Mouse (Mus musculus): ENCODE results near the gene Zfp872.
"Not testable (repeated sequence)": the region's sequence is repeated elsewhere in the genome, so short reads cannot be mapped to it uniquely, and the experiment has no call there.

The Zfp872 gene

GRCm38 (mm10) chr9:22169327-22169726 is 18.6 kb upstream of the Zfp872 start:
- no peak for DNase-seq (ENCODE audit: low spot score)

- DNase-seq (ENCODE audit: low spot score) = no peak
These were observed 15.6 kb upstream of the Zfp872 start for GRCm38 (mm10) chr9:22172318-22172717.

GRCm38 (mm10) chr9:22196412-22196811 is 8.5 kb downstream of the Zfp872 start:
- no peak for DNase-seq (ENCODE audit: low spot score)

- DNase-seq (ENCODE audit: low spot score) = no peak
These were observed 25.9 kb downstream of the Zfp872 start for GRCm38 (mm10) chr9:22213785-22214194.

GRCm38 (mm10) chr9:22214549-22214948 is 26.7 kb downstream of the Zfp872 start:
- DNase-seq (ENCODE audit: low spot score) = no peak

GRCm38 (mm10) chr9:22216705-22217104 is 28.8 kb downstream of the Zfp872 start:
- DNase-seq (ENCODE audit: low spot score) = no peak

- no peak for DNase-seq (ENCODE audit: low spot score)
These were observed 30.1 kb downstream of the Zfp872 start for GRCm38 (mm10) chr9:22217858-22218493.

- no peak for DNase-seq (ENCODE audit: low spot score)
These were observed 36.2 kb downstream of the Zfp872 start for GRCm38 (mm10) chr9:22224066-22224465.

- no peak for DNase-seq (ENCODE audit: low spot score)
These were observed 36.9 kb downstream of the Zfp872 start for GRCm38 (mm10) chr9:22224536-22225503.

- DNase-seq (ENCODE audit: low spot score) = peak; percentile 99
These were observed 37.9 kb downstream of the Zfp872 start, which contains the start of gene Zfp809 for GRCm38 (mm10) chr9:22225581-22226388. TSS of gene Zfp809 (plus strand) at chr9:22225714.

- DNase-seq (ENCODE audit: low spot score) = not testable (repeated sequence)
These were observed 38.4 kb downstream of the Zfp872 start for GRCm38 (mm10) chr9:22226389-22226673.

GRCm38 (mm10) chr9:22226846-22227245 is 39.0 kb downstream of the Zfp872 start:
- peak; percentile 58 for DNase-seq (ENCODE audit: low spot score)

GRCm38 (mm10) chr9:22229386-22230026 is 41.6 kb downstream of the Zfp872 start:
- no peak for DNase-seq (ENCODE audit: low spot score)

- no peak for DNase-seq (ENCODE audit: low spot score)
These were observed 42.2 kb downstream of the Zfp872 start for GRCm38 (mm10) chr9:22230061-22230460.

GRCm38 (mm10) chr9:22230556-22230955 is 42.7 kb downstream of the Zfp872 start:
- no peak for DNase-seq (ENCODE audit: low spot score)

- DNase-seq (ENCODE audit: low spot score) = no peak
These were observed 52.1 kb downstream of the Zfp872 start for GRCm38 (mm10) chr9:22240001-22240400.

- no peak for DNase-seq (ENCODE audit: low spot score)
These were observed 56.4 kb downstream of the Zfp872 start for GRCm38 (mm10) chr9:22244242-22244641.

Data from urinary bladder, postnatal 25 days (tissue).